Mouse (Mus musculus) liver, embryonic 14.5 days (tissue): ENCODE data around the gene Gabrb3. TPM values are rescaled to one million over a fixed set of nuclear protein-coding genes. Genes with fewer than 3 reads are reported as not detected.

ENCODE experiments used
- ATAC-seq: fragments of 200-750 bp; cut with Nextera tagmentation; 2 replicates; pipeline ENCODE4 v1.8.0; 2017; ENCODE audit warnings: moderate number of reproducible peaks, mild to moderate bottlenecking, moderate library complexity; ENCODE audit not compliant: insufficient read depth
- DNase-seq, 3 experiments: peaks; one replicate each; pipeline ENCODE4 v3.0.0-alpha.2; 2012 to 2013; ENCODE audit warnings: low read depth in 3 of 3, low spot score in 3 of 3
- H3K27ac ChIP-seq: fragments of 300-500 bp; sonication (generic); 2 replicates; pipeline ENCODE4 v1.5.1; 2014; ENCODE audit warnings: moderate library complexity, mild to moderate bottlenecking, control low read depth, inconsistent platforms
- H3K27me3 ChIP-seq: fragments of 300-500 bp; sonication (generic); 2 replicates; pipeline ENCODE4 v1.6.1; 2014; ENCODE audit warnings: mild to moderate bottlenecking, low read length, moderate library complexity; ENCODE audit not compliant: control insufficient read depth, insufficient read depth
- H3K36me3 ChIP-seq: fragments of 300-500 bp; sonication (generic); replicated peaks from 2 replicates; pipeline ENCODE4 v1.6.1; 2014; ENCODE audit warnings: low read depth; ENCODE audit not compliant: control insufficient read depth, insufficient read depth
- H3K4me1 ChIP-seq, 2 experiments: fragments of 200-500 bp in 1 of 2; fragments of 300-500 bp in 1 of 2; sonication (generic) in 1 of 2; replicated peaks; 2 replicates each; pipeline ENCODE4 v1.6.1; 2012 to 2014; ENCODE audit warnings: antibody characterized with exemption in 1 of 2, inconsistent platforms in 1 of 2, low read length in 1 of 2; ENCODE audit not compliant: control insufficient read depth in 2 of 2, insufficient read depth in 2 of 2
- H3K4me2 ChIP-seq: fragments of 300-500 bp; sonication (generic); 2 replicates; pipeline ENCODE4 v1.6.1; 2014; ENCODE audit warnings: low read depth, mild to moderate bottlenecking, control low read depth, moderate library complexity
- H3K4me3 ChIP-seq, 2 experiments: fragments of 200-500 bp in 1 of 2; fragments of 300-500 bp in 1 of 2; sonication (generic) in 1 of 2; 2 replicates each; pipeline ENCODE4 v1.5.1; 2012 to 2014; ENCODE audit warnings: low read depth in 2 of 2, low read length in 2 of 2, mild to moderate bottlenecking in 2 of 2, control low read depth in 1 of 2, inconsistent platforms in 1 of 2, moderate library complexity in 1 of 2; ENCODE audit not compliant: insufficient read depth in 1 of 2
- H3K9ac ChIP-seq: fragments of 300-500 bp; sonication (generic); replicated peaks from 2 replicates; pipeline ENCODE4 v1.6.1; 2014; ENCODE audit warnings: mild to moderate bottlenecking, control low read depth, moderate library complexity
- H3K9me3 ChIP-seq: fragments of 300-500 bp; sonication (generic); 2 replicates; pipeline ENCODE4 v1.6.1; 2016; ENCODE audit warnings: low read length, mixed read lengths; ENCODE audit not compliant: control insufficient read depth
- CTCF ChIP-seq: IDR thresholded peaks from 2 replicates; pipeline ENCODE4 v1.5.1; 2016; ENCODE audit warnings: antibody characterized with exemption, low read depth, control low read depth
- EP300 ChIP-seq: IDR thresholded peaks from 2 replicates; pipeline ENCODE4 v1.6.1; 2016; ENCODE audit warnings: antibody characterized with exemption, low read depth
- WGBS: fragments of 180-500 bp; shearing (Covaris S2); extraction: QIAGEN DNeasy Blood & Tissue Kit; methylation state at CpG from one replicate; pipeline ENCODE4 v1.1.7; 2014; ENCODE audit not compliant: insufficient replicate concordance; 5-methylcytosine and 5-hydroxymethylcytosine counted together
- polyA plus RNA-seq, 2 experiments: library from polyadenylated mRNA; depleted of rRNA in 1 of 2; stranded (reverse) in 1 of 2; unstranded in 1 of 2; fragments of >200 nt; fragmentation: Nextera tagmentation in 1 of 2; extraction: Ambion mirVana in 1 of 2; gene quantifications; 2 replicates each; pipeline versions ENCODE4 v1.2.1 to v1.2.3; 2012 to 2014

Gene Gabrb3
- polyA plus RNA-seq, 2 experiments = 0.02 TPM; not detected in 1

DNA sequence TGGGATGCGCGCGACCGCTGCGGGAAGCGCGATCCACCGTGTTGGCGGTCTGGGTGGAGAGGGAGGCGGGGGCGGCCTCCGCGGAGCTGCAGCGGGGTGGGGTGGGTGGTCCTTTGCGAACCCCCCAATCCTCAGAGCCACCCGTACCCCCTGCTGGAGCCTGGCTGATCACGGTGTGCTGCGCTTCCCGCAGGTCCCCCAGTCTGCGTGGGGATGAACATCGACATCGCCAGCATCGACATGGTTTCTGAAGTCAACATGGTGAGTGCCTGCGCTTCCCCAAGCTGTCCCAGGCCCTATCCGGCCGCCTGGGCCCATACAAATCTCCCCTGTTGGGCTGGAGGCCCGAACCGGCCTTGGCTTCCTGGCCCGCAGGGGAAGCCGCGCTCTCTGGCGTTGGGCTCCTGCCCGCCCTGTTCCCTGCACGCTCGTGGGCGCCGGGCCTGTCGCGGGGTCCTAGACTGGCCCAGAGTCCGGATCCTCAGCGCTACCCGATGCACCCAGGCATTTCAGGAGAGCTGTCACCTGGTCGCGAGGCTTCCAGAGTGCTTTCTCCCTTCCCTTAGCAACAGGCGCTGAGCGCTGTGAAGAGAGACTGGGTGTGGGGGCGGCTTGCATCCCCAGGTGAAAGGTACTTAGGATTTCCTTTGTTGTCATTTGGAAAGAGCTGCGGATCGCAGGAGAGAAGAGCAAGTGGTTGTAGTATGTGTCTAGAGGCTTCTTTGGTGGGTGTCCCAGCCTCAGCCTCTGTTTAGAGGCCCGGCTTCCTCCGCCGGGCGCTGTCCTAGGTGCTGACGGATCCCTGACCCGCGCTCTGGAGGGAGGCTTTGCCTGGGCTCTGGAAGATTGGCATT lies 172.3 kb downstream of the Gabrb3 start:
- Histone ChIP-seq H3K4me1 (no peaks in the 10 kb centered on the region; a peak in 1 of 4 replicates), H3K9ac (no peak overlapping the region), H3K27me3 (peaks cover 28% of the 10 kb centered on the region), H3K9me3 (no peaks in the 10 kb centered on the region), H3K4me3 (peak overlapping the region in 1 of 2 experiments; percentile 43; a peak in 2 of 4 replicates), H3K36me3 (no peaks in the 10 kb centered on the region), H3K4me2 (peak overlapping the region; percentile 64), H3K27ac (no peak overlapping the region)
- DNase-seq (no peak), ATAC-seq (no peak)
- TF ChIP-seq EP300 = no peak
- no peak for TF ChIP-seq CTCF
- WGBS = 2% methylated on average over 54 of the region's 56 CpGs

DNA sequence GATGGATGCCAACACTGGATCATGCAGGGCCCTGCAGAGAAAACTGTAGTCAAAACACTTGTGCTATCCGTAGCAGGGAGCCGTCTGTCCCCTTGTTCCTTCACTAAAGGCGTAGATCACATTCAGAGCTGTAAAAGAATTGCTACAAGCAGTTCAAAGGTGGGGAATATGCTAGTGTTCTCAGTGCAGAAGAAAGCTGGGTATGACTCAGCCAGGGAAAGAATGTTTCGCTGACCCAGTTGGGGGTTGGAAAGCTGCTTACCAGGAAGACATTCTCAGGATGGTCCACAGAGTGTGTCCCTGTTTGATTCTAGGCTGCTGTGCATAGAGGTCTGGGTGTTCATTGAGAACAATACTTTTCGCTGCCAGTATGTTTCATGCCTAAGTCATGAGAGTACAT lies 177.8 kb downstream of the Gabrb3 start:
- no peaks in the 10 kb centered on the region for H3K9me3 ChIP-seq
- no peak for TF ChIP-seq EP300
- TF ChIP-seq CTCF = no peak
- DNase-seq (no peak), ATAC-seq (no peak)
- WGBS = 54% methylated on average over 5 of the region's 5 CpGs
- H3K4me1 ChIP-seq = no peaks in the 10 kb centered on the region
- no peaks in the 10 kb centered on the region for H3K36me3 ChIP-seq
- H3K27ac ChIP-seq = no peak overlapping the region
- peaks cover under 1% of the 10 kb centered on the region; the same call in 1 of the 2 replicates for H3K27me3 ChIP-seq
- no peak overlapping the region for H3K4me2 ChIP-seq
- H3K9ac ChIP-seq = no peak overlapping the region
- no peak overlapping the region for H3K4me3 ChIP-seq

DNA sequence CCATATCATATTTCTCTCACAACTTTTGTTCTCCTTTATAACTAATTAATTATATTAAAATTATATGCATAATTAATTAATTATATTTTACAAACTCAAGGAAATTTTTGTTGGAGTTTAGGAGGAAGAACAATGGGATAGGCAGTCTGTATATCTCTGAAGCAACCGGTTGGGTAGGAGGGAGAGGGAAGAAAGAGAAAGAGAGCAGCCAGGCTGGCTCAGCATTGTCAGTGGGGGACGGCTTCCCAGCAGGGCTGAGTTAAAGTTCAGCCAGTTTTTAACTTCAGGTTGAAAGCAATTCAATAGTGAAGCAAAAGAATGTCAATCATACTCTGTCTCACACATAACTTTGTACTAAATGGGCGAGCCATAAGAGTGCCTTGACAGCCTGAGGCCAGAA lies 199.2 kb downstream of the Gabrb3 start:
- no peaks in the 10 kb centered on the region for H3K27me3 ChIP-seq
- no peaks in the 10 kb centered on the region for H3K9me3 ChIP-seq
- ATAC-seq = no peak
- no peak overlapping the region for H3K4me3 ChIP-seq
- no peak for DNase-seq
- H3K27ac ChIP-seq = no peak overlapping the region
- 49% methylated on average over 3 of the region's 3 CpGs for WGBS
- no peaks in the 10 kb centered on the region for H3K36me3 ChIP-seq
- no peak overlapping the region for H3K4me2 ChIP-seq
- no peak overlapping the region for H3K9ac ChIP-seq
- no peaks in the 10 kb centered on the region for H3K4me1 ChIP-seq
- no peak for TF ChIP-seq EP300
- TF ChIP-seq CTCF = no peak

DNA sequence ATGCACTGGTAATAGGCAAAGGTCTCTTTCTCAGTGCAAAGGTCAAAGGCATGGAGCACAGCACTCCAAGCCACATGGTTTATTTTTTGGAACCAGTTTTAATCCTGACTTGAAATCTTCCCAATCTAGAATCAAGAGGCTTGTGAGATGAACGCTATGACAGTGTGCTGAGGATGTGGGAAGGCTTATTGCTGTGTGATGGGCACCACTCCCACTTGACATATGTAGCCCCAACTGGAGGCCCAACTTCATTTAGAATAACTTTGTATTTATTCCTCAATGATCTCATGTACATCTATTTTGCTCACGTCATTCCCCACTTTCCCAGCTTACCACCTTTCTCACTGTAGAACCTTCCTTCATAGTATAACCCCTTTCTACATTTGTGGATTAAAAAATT lies 200.5 kb downstream of the Gabrb3 start:
- Histone ChIP-seq H3K4me2 (no peak overlapping the region), H3K27me3 (no peaks in the 10 kb centered on the region), H3K9me3 (no peaks in the 10 kb centered on the region), H3K9ac (no peak overlapping the region), H3K27ac (no peak overlapping the region), H3K4me3 (no peak overlapping the region), H3K4me1 (no peaks in the 10 kb centered on the region), H3K36me3 (no peaks in the 10 kb centered on the region)
- WGBS = 70% methylated on average over 2 of the region's 2 CpGs
- TF ChIP-seq EP300 (no peak), CTCF (no peak)
- no peak for DNase-seq
- no peak for ATAC-seq

DNA sequence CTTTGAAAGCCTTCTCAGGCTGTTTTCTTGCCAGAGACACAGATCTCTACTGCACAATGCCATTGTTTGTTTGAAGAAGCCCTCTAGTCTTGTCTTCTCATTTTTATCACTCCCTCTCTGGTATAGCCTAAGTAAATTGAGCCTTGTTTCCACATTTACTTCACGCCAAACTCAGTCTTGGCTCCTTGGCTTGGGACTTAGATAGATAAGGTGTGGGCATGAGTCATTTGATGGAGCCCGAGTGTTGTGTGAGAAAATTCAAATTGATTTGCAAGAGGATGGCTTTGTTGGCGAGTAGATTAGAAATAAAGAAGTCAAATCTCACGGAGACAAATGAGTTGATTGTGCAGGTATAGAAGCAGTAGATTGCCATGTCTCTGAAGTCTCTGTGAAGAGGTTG lies 204.2 kb downstream of the Gabrb3 start:
- ATAC-seq = no peak
- Histone ChIP-seq H3K27me3 (no peaks in the 10 kb centered on the region), H3K4me1 (no peaks in the 10 kb centered on the region), H3K27ac (no peak overlapping the region), H3K9me3 (no peaks in the 10 kb centered on the region), H3K4me3 (no peak overlapping the region), H3K4me2 (no peak overlapping the region), H3K9ac (no peak overlapping the region), H3K36me3 (no peaks in the 10 kb centered on the region)
- 45% methylated on average over 4 of the region's 4 CpGs for WGBS
- DNase-seq = no peak
- TF ChIP-seq CTCF = no peak
- no peak for TF ChIP-seq EP300
